Comparison of ENCODE assay signal across 22 mouse cellular contexts in the genomic region with DNA sequence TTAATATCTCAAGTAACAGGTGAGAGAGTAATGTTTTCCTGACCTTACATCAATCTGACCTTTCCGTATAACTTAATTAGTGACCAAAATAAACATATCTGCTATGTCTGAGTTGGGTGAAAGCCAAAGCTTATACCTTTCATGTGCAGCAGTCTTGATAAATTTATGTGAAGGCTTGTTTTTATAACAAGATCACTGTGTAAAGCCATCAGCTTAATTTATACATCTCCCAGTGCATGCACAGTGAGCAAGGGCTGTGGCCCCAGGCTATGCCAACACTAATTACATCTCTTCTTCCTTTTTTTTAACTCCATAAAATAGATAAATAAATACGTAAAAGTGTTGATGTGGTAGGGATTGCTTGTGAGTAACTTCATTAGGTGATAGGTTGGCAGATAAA.
"Had no signal": no experiment of that assay in that cellular context is flagged by ENCODE, and none has a peak within 500 bp of the region (broad histone marks: within the 10 kb centered on the region; RNA-seq: fewer than 3 reads in every experiment).

No protein-coding gene starts in this region.

- H3K27ac ChIP-seq: liver, embryonic 15.5 days; lung, embryonic 15.5 days; macrophage; midbrain, embryonic 10.5 days; midbrain, embryonic 12.5 days; neural tube, embryonic 13.5 days; neural tube, embryonic 15.5 days; stomach, embryonic 15.5 days; stomach, postnatal 0 days had no signal

- H3K9me3 ChIP-seq: liver, embryonic 15.5 days; lung, embryonic 15.5 days; megakaryocyte, embryonic 14.5 days; midbrain, embryonic 10.5 days; midbrain, embryonic 12.5 days; neural tube, embryonic 13.5 days; neural tube, embryonic 15.5 days; stomach, embryonic 15.5 days had no signal

- H3K4me3 ChIP-seq: liver, embryonic 15.5 days; lung, embryonic 15.5 days; megakaryocyte, embryonic 14.5 days; midbrain, embryonic 10.5 days; midbrain, embryonic 12.5 days; myocyte; neural tube, embryonic 13.5 days; neural tube, embryonic 15.5 days; stomach, embryonic 15.5 days had no signal

- DNase-seq: liver, postnatal 0 days; lung, adult 2 months; lung, postnatal 14 days; lung, postnatal 36 days; midbrain, embryonic 14.5 days; right cerebral cortex, postnatal 14 days; thymus, adult 2 months; thymus, postnatal 25 days; thymus, postnatal 4 days had no signal

- ATAC-seq: liver, postnatal 0 days; lung, postnatal 0 days; midbrain, embryonic 16.5 days had no signal

- H3K4me1 ChIP-seq: liver, embryonic 15.5 days; lung, embryonic 15.5 days; megakaryocyte, embryonic 14.5 days; midbrain, embryonic 10.5 days; midbrain, embryonic 12.5 days; neural tube, embryonic 13.5 days; neural tube, embryonic 15.5 days; stomach, embryonic 15.5 days had no signal

- H3K4me2 ChIP-seq: liver, embryonic 15.5 days; lung, embryonic 15.5 days; midbrain, embryonic 12.5 days; neural tube, embryonic 13.5 days; neural tube, embryonic 15.5 days; stomach, embryonic 15.5 days had no signal

- H3K27me3 ChIP-seq: liver, embryonic 15.5 days; lung, embryonic 15.5 days; megakaryocyte, embryonic 14.5 days; midbrain, embryonic 12.5 days; neural tube, embryonic 13.5 days; neural tube, embryonic 15.5 days; stomach, embryonic 15.5 days had no signal

- H3K9ac ChIP-seq: liver, embryonic 15.5 days; liver, postnatal 0 days; lung, embryonic 15.5 days; midbrain, embryonic 12.5 days; neural tube, embryonic 13.5 days; neural tube, embryonic 15.5 days; stomach, embryonic 15.5 days had no signal

- H3K36me3 ChIP-seq: liver, embryonic 15.5 days; lung, embryonic 15.5 days; midbrain, embryonic 10.5 days; midbrain, embryonic 12.5 days; neural tube, embryonic 13.5 days; neural tube, embryonic 15.5 days; stomach, embryonic 15.5 days had no signal
